Mouse (Mus musculus): ENCODE data around the gene Gm19684.
"Not testable (repeated sequence)": the region's sequence is repeated elsewhere in the genome, so short reads cannot be mapped to it uniquely, and the experiment has no call there.

- TF ChIP-seq CTCF (IDR thresholded peaks at IDR 0.05; ENCODE audit: low read depth, low read length); POLR2A (IDR thresholded peaks at IDR 0.05; ENCODE audit: borderline replicate concordance, low read depth, low read length): not testable (repeated sequence)
These were observed 47.6 kb downstream of the Gm19684 start for GRCm38 (mm10) chr17:36169094-36169493.
